Mouse (Mus musculus) limb, embryonic 14.5 days (tissue): ENCODE results near the gene Epsti1. TPM values are rescaled to one million over a fixed set of nuclear protein-coding genes. Genes with fewer than 3 reads are reported as not detected.

Source experiments
- ATAC-seq: fragments of 200-750 bp; cut with Nextera tagmentation; 2 replicates; pipeline ENCODE4 v1.8.0; 2017; ENCODE audit warnings: low read depth, moderate number of reproducible peaks, moderate TSS enrichment; ENCODE audit not compliant: low FRiP score
- DNase-seq: peaks from one replicate; pipeline ENCODE4 v3.0.0-alpha.2; 2015; ENCODE audit warnings: low spot score
- H3K27ac ChIP-seq: fragments of 300-500 bp; sonication (generic); replicated peaks from 2 replicates; pipeline ENCODE4 v1.5.1; 2014; ENCODE audit warnings: low read depth, mild to moderate bottlenecking, low read length, moderate library complexity, mixed read lengths
- H3K27me3 ChIP-seq: fragments of 300-500 bp; sonication (generic); 2 replicates; pipeline ENCODE4 v1.6.1; 2014; ENCODE audit warnings: low read length, mixed read lengths; ENCODE audit not compliant: control insufficient read depth, insufficient read depth
- H3K36me3 ChIP-seq: fragments of 300-500 bp; sonication (generic); 2 replicates; pipeline ENCODE4 v1.6.1; 2014; ENCODE audit warnings: mild to moderate bottlenecking, low read length, moderate library complexity, mixed read lengths; ENCODE audit not compliant: control insufficient read depth, insufficient read depth
- H3K4me1 ChIP-seq: fragments of 300-500 bp; sonication (generic); 2 replicates; pipeline ENCODE4 v1.6.1; 2014; ENCODE audit warnings: antibody characterized with exemption, low read length, mixed read lengths; ENCODE audit not compliant: control insufficient read depth, insufficient read depth
- H3K4me2 ChIP-seq: fragments of 300-500 bp; sonication (generic); replicated peaks from 2 replicates; pipeline ENCODE4 v1.6.1; 2014; ENCODE audit warnings: low read depth, mild to moderate bottlenecking, low read length, moderate library complexity; ENCODE audit not compliant: severe bottlenecking
- H3K4me3 ChIP-seq: fragments of 300-500 bp; sonication (generic); replicated peaks from 2 replicates; pipeline ENCODE4 v1.5.1; 2014; ENCODE audit warnings: low read length
- H3K9ac ChIP-seq: fragments of 300-500 bp; sonication (generic); 2 replicates; pipeline ENCODE4 v1.6.1; 2014; ENCODE audit warnings: mild to moderate bottlenecking, low read depth, low read length, moderate library complexity; ENCODE audit not compliant: severe bottlenecking
- H3K9me3 ChIP-seq: fragments of 300-500 bp; sonication (generic); 2 replicates; pipeline ENCODE4 v1.6.1; 2016; ENCODE audit warnings: low read length; ENCODE audit not compliant: control insufficient read depth
- POLR2A ChIP-seq: fragments of 200-500 bp; IDR thresholded peaks from 2 replicates; pipeline ENCODE4 v1.8.0; 2012; ENCODE audit warnings: inconsistent platforms, mild to moderate bottlenecking, moderate library complexity, borderline replicate concordance; ENCODE audit not compliant: insufficient read depth, insufficient read length; ENCODE audit errors: extremely low read depth
- WGBS: fragments of 180-500 bp; shearing (Covaris S2); extraction: QIAGEN DNeasy Blood & Tissue Kit; methylation state at CpG from one replicate; pipeline ENCODE4 v1.1.7; 2014; 5-methylcytosine and 5-hydroxymethylcytosine counted together
- polyA plus RNA-seq, 2 experiments: library from polyadenylated mRNA; depleted of rRNA in 1 of 2; stranded (reverse) in 1 of 2; unstranded in 1 of 2; fragments of >200 nt; fragmentation: Nextera tagmentation in 1 of 2; extraction: Ambion mirVana in 1 of 2; gene quantifications; 2 replicates each; pipeline versions ENCODE4 v1.2.1 to v1.2.3; 2012 to 2014

Gene Epsti1
- polyA plus RNA-seq (2012; rRNA removed) (0.49 and 0.67 TPM in 2 replicates), polyA plus RNA-seq (2014; fragmentation: Nextera tagmentation; extraction: Ambion mirVana) (0.88 and 1.6 TPM in 2 replicates)

- ATAC-seq (no peak), DNase-seq (no peak)
- Histone ChIP-seq H3K27me3 (no peaks in the 10 kb centered on the region), H3K36me3 (no peaks in the 10 kb centered on the region), H3K9me3 (no peaks in the 10 kb centered on the region), H3K4me2 (no peak within 1 kb of the TSS), H3K4me1 (no peaks in the 10 kb centered on the region), H3K9ac (no peak within 1 kb of the TSS), H3K27ac (no peak within 1 kb of the TSS), H3K4me3 (no peak within 1 kb of the TSS)
- TF ChIP-seq POLR2A: no peak
- 46% methylated on average over 15 of the region's 15 CpGs for WGBS
These were observed at the start of gene Epsti1 for GRCm38 (mm10) chr14:77904171-77904762. Epsti1 (plus strand) TSS chr14:77904239.

- Histone ChIP-seq H3K4me2 (no peak overlapping the region), H3K36me3 (no peaks in the 10 kb centered on the region; the same call in 1 of the 2 replicates), H3K9me3 (no peaks in the 10 kb centered on the region), H3K27me3 (no peaks in the 10 kb centered on the region), H3K27ac (no peak overlapping the region), H3K9ac (no peak overlapping the region), H3K4me3 (no peak overlapping the region), H3K4me1 (no peaks in the 10 kb centered on the region)
- no peak for TF ChIP-seq POLR2A
- ATAC-seq (no peak), DNase-seq (no peak)
- WGBS: 73% methylated on average over 1 of the region's 1 CpGs
These were observed 44.1 kb upstream of the Epsti1 start for GRCm38 (mm10) chr14:77859894-77860293.

- DNase-seq (no peak), ATAC-seq (no peak)
- 62% methylated on average over 5 of the region's 5 CpGs for WGBS
- no peaks in the 10 kb centered on the region; the same call in 1 of the 2 replicates for H3K36me3 ChIP-seq
- no peaks in the 10 kb centered on the region for H3K27me3 ChIP-seq
- TF ChIP-seq POLR2A: no peak
- H3K27ac ChIP-seq: no peak overlapping the region
- H3K4me3 ChIP-seq: no peak overlapping the region
- H3K4me2 ChIP-seq: no peak overlapping the region
- no peaks in the 10 kb centered on the region for H3K4me1 ChIP-seq
- no peak overlapping the region for H3K9ac ChIP-seq
- H3K9me3 ChIP-seq: no peaks in the 10 kb centered on the region
These were observed 43.0 kb upstream of the Epsti1 start for GRCm38 (mm10) chr14:77860841-77861560.

- Histone ChIP-seq H3K27ac (no peak overlapping the region), H3K9ac (no peak overlapping the region), H3K4me3 (no peak overlapping the region), H3K36me3 (no peaks in the 10 kb centered on the region), H3K9me3 (no peaks in the 10 kb centered on the region), H3K27me3 (no peaks in the 10 kb centered on the region), H3K4me1 (no peaks in the 10 kb centered on the region), H3K4me2 (no peak overlapping the region)
- 80% methylated on average over 3 of the region's 3 CpGs for WGBS
- no peak for ATAC-seq
- no peak for DNase-seq
- TF ChIP-seq POLR2A: no peak
These were observed 40.0 kb upstream of the Epsti1 start for GRCm38 (mm10) chr14:77864051-77864450.

GRCm38 (mm10) chr14:77864510-77864909 is 39.5 kb upstream of the Epsti1 start:
- Histone ChIP-seq H3K4me1 (no peaks in the 10 kb centered on the region), H3K9me3 (no peaks in the 10 kb centered on the region), H3K9ac (no peak overlapping the region), H3K36me3 (no peaks in the 10 kb centered on the region), H3K27ac (no peak overlapping the region), H3K27me3 (no peaks in the 10 kb centered on the region), H3K4me2 (no peak overlapping the region), H3K4me3 (no peak overlapping the region)
- TF ChIP-seq POLR2A: no peak
- DNase-seq (no peak), ATAC-seq (no peak)
- 86% methylated on average over 6 of the region's 6 CpGs for WGBS
